Mouse (Mus musculus): ENCODE data around the gene Abat.

Gene Abat

DNA sequence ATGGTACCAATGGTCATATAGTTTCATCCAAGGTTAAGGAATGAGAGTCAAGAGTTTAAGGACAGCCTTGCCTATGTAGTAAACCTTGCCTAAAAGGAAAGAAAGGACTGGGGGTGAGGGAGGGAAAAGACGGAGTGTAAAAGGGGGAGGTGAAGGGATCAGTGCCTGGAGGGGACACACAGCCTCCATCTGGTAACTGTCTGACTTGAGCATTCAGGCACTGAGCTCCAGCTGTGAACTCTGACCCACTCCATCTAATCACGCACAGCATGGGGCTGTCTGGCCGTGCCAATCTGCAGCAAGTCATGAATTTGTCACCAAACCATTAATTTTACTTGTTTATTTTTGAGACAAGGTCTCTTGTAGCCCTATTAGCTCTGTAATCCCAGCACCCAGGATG lies 60.5 kb downstream of the Abat start:
- no peak for DNase-seq (ENCODE audit: low spot score)

DNA sequence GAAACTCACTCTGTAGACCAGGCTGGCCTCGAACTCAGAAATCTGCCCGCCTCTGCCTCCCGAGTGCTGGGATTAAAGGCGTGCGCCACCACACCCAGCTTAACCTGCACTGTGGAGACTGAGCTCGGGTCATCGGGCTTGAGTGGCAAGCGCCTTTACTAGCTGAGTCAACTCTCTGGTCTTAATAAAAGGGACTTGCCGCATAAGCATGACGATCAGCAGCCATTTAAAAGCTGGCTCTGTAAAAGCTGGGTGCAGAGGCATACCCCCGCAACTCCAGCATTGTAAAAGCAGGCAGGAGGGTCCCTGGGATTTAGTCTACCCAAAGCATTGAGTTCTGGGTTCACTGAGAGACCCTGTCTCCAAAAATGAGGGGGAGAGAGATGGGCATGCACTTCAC lies 61.1 kb downstream of the Abat start:
- no peak for DNase-seq (ENCODE audit: low spot score)

DNA sequence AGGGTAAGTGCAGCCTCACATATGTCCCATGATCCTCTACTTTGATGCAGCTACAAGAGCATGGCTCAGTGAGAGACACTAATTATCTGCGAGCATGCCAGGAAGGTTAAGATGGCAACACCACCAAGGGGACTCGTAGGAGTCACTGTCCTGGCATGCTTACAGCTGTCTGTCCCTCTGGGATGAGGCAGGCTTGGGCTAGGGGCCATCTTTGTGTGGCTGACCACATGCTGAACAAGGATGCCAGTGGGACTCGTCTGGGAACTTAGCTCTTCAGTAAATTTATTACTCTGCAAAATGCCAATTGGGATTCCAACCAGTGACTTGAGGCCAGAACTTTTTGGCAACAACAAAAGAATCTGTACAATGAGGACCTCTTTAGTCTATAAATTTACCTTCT lies 62.9 kb downstream of the Abat start:
- DNase-seq (ENCODE audit: low spot score) = no peak

DNA sequence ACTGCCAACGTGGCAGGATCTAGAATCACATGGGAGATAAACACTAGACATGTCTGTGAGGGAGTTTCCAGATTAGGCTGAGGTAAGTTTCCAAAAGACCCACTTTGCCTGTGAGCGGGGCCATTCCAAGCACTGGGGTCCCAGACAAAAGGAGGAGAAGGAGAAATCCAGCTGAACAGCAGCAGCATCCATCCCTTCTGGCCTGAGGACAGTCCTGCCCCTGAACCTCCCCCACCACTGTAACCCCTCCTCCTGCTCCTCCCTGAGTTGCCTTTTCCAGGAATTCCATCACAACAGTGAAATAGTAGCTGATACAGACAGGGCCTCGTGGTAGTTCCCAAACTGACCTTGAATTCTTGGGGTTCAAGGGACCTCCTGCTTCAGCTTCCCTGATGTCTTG lies 63.7 kb downstream of the Abat start:
- no peak for DNase-seq (ENCODE audit: low spot score)

DNA sequence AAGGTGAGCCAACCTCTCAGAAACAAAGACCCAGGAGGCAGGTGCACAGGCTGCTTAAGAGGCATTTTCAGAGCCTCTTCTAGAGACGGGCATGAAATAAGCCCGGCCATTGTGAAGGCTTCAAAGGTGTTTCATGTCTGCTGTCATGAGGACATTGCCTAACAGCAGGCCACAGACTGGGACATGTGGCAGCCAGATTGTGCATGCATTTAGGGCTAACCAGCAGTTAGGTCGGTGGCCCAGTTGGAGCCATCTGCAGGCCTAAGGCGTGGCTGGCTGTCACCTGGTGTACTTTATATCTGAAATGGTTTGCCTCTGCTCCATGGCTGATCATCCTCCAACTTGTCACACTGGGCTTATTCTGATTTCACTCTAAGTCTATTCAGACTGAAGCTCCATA lies 65.1 kb downstream of the Abat start:
- no peak for DNase-seq (ENCODE audit: low spot score)

DNA sequence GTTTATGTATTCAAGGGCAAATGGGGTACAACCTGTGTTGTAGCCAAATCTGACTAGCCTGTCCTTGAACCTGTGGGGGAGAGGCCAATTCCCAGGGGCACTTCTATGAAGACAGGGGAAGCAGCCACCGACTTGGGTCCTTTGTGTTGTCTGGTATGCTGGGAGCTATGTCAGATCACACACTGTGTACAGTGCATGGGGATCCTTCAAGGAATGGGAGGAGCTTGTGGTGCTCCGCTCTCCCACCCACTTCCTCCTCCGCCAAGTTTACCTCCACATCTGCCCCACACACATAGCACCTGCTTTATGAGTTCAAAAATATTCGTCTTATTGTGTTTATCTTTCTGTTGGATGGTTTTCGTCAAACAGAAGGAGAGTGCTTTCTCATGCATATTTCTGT lies 66.3 kb downstream of the Abat start:
- peak; percentile 8 for DNase-seq (ENCODE audit: low spot score)

DNA sequence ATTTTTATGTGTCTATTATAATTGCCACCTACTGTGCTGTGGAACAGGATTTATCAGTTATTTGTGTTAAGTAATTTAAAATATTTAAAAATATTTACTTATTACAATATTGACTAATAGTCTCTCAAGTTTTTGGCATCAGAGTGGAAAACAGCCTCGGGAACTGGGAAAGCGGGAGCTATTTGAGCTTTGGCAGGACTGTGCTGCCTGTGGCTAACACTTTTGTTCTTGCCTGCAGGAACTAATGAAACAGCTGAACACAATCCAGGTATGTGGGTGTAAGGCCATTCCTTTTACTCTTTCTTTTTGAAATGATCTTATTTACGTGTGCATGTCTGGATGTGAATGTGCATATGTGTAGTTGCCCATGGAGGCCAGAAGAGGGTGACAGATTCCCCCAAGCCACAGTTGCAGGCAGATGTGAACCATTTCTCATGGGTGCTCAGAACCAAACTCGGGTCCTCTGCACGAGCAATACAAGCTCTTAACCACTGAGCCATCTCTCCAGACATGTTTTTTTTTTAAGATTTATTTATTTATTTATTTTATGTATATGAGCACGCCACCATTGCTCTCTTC lies 68.5 kb downstream of the Abat start:
- no peak for DNase-seq (ENCODE audit: low spot score)

DNA sequence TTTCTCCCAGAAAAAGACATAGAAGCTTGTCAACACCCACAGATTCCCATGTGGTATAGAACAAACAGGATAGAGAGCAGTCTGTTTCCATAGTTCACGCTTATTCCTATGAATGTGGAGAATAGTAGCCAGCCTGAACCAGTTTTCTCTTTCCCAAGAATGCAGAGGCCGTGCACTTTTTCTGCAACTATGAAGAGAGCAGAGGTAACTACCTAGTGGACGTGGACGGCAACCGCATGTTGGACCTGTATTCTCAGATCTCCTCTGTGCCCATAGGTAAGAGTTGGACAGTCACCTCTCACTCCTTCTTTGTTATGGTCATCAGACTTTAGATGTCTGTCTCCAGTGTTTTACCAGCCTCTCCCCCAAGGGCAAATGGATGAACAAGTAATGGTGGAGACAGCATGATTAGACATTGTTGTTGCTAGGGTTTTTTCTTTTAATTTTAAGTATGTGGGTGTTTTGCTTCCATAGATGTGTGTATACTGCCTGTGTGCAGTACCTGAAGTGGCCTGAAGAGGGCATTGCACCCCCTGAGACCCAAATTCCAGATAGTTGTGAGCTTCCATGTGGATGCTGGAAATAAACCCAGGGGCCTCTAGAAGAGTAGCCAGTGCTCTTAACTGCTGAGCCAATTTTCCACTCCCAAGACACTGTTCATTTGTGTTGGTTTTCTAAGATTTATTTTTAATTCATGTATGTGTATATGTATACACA lies 69.5 kb downstream of the Abat start:
- no peak for DNase-seq (ENCODE audit: low spot score)

DNA sequence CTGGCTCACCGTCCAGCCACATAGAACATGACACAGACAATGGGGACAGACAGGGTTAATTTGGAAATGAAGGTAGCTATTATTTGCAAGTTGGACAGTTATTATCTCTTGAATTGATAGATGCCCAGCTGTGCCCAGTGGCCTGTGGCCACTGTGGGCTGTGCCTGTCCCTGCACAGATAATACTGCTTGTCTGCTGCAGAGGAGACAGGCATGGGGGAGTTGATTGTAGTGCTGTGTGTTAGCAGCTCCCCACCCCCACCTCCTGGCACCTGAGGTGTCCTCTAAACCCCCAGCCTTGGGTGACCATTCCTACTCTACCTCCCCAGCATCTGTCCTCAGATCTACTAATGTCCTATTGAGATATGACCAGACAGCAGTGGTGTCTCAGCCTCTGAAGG lies 71.0 kb downstream of the Abat start:
- no peak for DNase-seq (ENCODE audit: low spot score)

DNA sequence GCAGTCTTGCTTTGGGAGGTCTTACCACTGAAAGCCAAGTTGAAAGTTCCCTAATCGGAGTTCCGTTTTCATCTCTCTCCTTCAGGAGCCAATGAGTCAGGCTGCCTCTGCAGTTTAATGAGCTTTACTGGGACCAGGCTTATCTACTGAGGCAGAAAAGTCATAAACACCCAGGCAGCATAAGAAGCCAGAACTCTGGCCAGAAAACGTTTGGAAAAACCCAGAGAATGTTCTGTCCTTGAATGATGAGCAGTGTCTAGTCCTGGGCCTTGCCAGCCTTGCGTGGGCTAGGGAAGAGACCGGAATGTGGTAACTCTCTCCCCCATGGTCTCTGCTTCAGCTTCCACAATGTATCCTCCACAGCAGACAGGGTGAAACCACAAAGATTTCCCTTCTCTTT lies 71.8 kb downstream of the Abat start:
- no peak for DNase-seq (ENCODE audit: low spot score)

DNA sequence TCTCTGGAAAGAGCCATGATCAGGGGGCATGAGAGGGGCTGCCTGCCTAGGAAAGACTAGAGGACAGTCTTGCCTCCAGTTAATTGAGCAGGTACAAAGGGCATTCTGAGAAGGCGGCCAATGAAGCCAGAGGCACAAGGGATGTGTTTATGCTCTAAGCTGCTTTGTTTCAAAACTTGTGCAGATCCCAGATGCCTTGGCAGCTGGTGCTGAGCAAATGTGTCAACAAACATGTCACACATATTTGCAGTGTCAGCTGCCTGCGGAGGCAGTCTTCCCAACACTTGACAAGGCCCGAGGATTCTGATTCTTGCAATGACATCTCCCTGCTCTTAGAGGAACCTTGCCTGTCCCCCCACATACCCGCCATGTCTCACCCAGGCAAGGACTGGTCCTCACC lies 82.2 kb downstream of the Abat start:
- DNase-seq (ENCODE audit: low spot score) = no peak

DNA sequence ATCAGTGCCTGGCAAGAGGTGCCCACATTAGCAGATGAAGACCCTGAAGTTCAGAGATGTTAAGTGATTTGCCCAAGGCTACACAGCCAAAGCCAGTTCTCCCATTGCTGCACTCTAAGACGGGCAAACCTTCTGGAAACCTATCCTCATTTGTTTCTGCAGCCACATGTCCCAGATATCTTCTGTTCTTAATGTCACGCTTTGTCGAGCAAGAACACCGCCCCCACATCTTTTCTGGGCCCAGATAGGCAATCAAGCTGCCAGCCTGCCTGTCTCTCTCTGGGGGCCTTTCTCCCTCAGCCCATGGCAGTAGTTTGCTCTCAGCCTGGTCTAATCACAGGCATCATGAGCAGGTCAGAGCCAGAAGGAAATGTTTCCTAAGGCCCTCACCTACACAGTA lies 83.1 kb downstream of the Abat start:
- DNase-seq (ENCODE audit: low spot score) = no peak

DNA sequence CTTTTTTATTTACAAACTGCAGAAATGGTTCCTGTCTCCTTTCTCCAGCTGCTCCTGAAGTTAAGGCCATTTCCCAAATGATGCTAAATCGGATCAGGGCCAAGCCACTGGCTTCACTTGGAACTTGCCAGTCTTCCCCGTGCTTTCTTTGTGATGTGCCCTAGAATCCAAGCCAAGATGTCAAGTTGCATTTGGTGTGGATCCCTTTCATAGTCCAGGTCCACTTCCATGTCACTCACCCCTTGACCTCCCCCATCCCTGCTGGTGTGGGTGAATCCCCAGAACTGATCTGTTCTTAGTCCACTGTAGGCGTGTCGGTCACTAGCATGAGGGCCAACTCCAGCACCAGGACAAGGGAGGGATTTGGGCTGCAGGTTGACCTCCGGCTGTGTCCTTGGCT lies 84.3 kb downstream of the Abat start:
- DNase-seq (ENCODE audit: low spot score) = no peak

DNA sequence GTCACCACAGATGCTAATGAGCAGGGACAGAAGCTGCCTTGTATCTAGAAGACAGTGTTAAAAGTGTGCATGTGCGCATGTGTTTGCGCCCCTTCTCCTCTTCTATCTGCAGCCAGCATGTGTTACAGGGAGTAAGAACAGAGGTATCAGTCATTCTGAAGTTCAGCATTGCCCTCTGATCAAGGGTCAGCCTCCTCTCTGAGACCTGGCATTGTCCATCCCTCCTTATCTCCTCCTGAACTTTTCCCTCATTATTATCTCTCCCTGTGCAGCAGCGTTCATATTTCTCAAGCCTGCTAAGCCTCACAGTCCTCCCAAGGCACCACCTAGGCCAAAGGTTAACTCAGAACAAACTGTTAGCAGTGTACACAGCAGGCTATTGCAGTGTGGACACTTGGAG lies 90.6 kb downstream of the Abat start:
- DNase-seq (ENCODE audit: low spot score) = no peak

DNA sequence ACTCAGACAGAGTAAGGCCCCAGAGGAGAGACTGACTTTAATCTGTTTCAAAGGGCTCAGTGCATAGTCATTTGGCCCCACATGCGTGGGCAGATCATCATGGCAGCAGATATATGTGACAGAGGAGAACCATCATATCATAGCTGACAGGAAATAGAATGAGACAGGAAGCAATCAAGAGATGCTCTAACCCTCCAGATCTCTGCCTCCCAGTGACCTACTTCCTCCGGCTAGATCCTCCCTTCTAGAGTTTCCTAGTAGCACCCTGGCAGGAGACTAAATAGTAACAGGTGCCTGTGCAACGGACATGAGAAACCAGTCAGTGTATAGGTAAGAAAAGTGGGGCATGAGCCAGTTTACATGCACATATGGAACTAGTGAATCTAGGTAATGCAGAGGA lies 97.2 kb downstream of the Abat start:
- DNase-seq (ENCODE audit: low spot score) = peak; percentile 17

DNA sequence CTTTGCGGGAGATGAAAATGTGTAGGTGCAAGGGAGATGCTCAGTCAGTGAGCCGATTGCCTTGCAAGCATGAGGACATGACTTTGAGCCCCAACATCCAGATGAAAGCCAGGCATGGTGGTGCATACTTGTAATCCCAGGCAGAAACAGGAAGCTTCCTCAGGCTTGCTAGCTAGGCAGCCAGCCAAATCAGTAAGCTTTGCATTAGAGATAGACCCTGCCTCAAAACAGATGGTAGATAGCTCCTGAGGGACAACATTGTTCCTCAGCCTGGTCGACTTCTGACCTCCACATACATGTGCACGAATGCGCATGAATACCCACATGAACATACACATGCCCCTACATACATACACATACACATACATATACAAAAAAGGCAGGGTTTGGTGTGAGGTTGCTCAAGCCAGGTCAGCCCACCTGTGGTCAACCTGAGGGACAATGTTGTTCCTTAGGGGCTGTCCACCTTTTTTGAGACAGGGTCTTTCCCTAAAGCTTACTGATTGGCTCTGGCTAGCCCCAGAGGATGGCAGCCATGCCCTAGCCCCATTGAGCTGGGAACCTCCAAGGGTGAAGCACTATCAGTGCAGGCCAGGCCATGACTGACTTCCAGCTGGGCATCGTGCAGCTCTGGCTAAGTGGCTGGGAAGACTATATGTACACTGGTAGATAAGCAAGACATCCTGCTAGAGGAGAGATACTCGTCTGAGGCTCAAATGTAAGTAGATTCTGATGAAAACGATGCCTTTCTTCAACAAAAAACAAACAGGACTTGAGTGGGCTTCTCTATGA lies 99.2 kb downstream of the Abat start:
- no peak for DNase-seq (ENCODE audit: low spot score)

DNA sequence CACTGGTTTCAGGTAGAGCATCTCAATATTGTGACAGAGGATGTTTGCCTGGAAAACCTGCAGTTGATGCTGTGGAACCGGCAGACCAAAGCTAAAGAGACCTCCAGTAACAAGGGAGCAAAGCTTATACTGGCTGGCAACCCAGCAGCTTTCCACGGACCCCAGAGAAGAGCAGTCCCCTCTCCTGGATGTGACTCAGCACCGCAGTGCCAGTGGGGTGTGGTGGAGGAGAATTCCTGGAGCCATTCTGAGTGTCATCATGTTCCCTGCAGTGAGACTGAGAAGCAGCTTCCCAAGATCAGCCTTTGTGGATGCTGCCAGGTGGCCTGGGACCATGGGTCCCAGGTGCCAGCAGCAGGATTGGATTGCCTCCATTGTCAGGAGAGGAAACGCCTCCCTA lies 99.8 kb downstream of the Abat start:
- no peak for DNase-seq (ENCODE audit: low spot score)

DNA sequence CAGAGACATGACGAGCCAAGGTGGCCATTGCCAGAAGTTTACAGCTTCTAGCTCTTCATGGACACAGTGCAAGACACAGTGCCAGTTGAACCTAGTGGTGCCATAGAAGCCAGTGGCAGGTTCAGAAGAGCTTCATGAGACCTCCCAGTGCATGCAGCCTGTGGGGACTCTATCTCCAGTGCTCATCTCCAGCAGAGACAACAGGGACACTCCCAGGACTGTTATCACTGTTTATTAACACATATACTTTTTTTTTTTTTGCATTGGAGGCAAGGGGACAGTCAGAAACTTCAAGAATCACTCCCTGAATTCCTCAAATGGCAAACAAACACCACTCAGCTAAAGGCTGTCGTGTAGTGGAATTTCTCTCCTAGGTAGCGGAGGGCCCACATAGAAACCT lies 100.2 kb downstream of the Abat start:
- DNase-seq (ENCODE audit: low spot score) = no peak

DNA sequence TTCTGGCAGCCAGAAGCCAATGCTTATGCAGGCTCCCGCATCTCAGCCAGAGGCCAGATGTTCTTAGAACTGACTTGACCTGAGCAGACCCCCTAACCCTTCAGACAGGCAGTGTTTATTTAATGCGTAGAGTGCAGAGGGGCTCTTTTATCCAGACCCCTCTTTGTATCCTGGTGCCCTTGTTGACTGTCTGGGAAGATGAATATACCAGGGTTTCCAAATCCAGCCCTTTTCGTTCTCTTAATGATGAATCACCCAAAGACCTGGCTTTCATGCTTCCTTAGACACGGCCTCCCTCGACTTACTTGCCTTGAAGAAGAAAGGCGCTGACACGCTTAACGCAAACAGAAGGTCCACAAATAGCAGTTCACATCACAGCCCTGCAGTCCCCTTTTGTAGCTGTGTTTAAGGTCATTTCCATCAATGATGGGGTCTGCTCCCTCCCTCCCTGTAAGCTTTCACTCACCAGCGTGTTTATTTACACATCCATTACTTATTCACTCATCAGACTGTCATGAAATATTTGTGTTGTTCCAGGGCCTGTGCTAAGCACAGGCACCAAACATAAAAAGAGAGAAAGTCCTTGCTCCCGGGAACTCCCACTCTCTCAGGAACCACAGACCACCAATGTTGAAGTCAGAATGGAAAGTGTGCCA lies 106.6 kb downstream of the Abat start:
- DNase-seq (ENCODE audit: low spot score) = no peak

DNA sequence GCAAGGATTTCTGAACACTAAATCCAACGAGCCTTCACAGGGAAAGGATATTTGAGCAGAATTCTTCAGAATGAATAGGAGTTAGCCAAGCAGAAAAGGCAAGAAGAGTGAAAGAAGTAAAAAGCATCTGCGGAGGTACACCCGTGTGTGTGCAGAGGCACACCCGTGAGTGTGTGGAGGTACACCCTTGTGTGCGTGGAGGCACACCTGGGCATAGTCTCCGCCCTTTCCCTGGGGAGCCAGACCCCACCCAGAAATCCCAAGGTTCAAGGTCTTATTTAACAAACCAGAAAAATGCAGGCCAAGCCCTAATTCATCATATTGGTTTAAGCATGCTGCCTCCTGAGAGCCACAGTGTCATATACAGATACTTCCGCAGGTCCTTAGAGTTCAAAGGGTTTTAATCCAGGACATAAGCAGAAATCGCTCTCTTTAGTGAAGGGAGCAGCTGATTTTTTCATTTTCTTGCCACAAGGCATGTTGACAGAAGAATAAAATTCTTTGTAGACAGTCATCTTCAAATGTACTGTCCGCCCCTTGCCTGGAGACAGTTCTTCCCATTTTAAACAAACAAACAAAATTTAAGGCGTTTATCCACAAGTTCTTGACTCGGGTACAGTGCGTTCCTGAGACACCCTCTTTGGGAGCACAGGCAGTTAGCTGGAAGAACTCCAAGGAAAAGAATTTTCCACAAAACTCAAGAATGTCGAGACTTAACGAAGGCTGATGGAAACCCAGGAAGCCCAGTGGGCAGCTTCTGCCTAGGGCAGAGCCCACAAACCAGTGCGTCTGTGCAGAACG lies 107.3 kb downstream of the Abat start:
- no peak for DNase-seq (ENCODE audit: low spot score)

DNA sequence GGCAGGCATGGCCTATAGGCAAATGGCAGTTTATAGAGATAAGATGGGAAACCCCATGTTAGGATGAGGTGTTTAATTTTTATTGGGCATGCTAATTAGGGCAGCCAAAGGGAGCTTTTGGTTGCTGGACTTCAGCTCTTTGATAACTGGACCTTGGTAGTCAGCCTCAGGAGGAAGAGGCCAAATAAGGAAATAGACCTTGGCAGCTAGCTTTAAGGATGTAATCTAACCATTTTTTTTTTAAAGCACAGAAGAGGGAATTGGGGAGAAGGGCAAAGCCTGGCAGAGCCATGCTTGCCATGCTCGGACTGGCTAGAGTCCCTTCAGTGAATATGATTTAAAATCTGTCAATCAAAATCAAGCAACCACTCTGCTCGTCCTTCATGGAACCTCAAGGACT lies 117.2 kb downstream of the Abat start:
- DNase-seq (ENCODE audit: low spot score) = no peak

DNA sequence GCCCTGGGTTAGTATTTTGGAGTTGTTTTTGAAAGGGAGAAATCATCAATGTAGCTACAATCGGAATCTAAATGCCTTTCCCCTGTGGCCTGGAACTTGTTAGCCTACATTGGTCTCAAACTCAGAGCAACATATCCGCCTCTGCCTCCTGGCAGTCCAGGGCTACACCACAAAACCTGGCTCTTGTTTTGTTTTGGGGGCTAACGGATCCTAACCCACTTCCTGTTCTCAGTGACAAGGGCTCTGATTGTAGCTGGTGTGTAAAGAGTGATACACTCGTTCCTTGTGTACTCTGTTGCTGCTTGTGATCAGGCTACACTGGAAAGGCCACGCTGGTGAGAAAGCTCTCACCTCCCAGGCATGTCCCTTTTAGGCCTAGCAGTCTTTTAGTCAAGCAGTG lies 118.2 kb downstream of the Abat start:
- peak; percentile 45 for DNase-seq (ENCODE audit: low spot score)

All from T-cell, adult 2 months (primary cell).